Mouse (Mus musculus) lung, postnatal 4 days (tissue): Measurements from ENCODE around the gene Gm49325.

Experiments
- DNase-seq, 2 experiments: peaks; one replicate each; pipeline ENCODE4 v3.0.0; 2021

Gene Gm49325

GRCm38 (mm10) chr10:77605908-77606826 lies at the start of gene Gm49325, which contains the start of gene Sumo3:
Gene Gm49325 (plus strand): TSS chr10:77606197.
Gene Sumo3 (plus strand): TSS chr10:77606097.
- DNase-seq = peak; percentile 98 to 100

- DNase-seq = no peak
These were observed 49.4 kb upstream of the Gm49325 start for GRCm38 (mm10) chr10:77556631-77557030.

GRCm38 (mm10) chr10:77557641-77558040 lies 48.4 kb upstream of the Gm49325 start:
- DNase-seq = no peak

DNA sequence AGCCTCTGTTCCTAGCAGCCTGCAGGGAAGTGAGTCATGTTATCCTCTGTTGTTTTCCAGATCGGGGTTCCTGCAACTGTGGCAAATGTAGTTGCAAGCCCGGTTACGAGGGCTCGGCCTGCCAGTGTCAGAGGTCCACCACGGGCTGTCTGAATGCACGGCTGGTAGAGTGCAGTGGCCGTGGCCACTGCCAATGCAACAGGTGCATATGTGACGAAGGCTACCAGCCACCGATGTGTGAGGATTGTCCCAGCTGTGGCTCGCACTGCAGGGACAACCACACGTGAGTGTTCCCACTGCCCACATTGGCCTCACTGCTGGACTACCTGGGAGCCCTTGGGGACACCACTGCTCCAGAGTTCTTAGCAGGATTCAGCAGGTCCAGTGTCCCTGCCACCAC lies 45.9 kb upstream of the Gm49325 start:
- no peak for DNase-seq

DNA sequence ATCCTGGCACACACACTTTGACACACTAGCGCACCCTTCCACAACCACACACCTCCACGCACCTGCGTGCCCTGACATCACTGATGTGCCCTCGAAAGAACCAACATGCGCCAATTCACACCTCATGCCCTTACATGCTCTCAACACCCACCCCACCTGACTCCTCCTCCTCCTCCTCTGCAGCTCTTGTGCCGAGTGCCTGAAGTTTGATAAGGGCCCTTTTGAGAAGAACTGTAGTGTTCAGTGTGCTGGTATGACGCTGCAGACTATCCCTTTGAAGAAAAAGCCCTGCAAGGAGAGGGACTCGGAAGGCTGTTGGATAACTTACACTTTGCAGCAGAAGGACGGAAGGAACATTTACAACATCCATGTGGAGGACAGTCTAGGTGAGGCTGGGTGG lies 45.2 kb upstream of the Gm49325 start:
- no peak for DNase-seq

DNA sequence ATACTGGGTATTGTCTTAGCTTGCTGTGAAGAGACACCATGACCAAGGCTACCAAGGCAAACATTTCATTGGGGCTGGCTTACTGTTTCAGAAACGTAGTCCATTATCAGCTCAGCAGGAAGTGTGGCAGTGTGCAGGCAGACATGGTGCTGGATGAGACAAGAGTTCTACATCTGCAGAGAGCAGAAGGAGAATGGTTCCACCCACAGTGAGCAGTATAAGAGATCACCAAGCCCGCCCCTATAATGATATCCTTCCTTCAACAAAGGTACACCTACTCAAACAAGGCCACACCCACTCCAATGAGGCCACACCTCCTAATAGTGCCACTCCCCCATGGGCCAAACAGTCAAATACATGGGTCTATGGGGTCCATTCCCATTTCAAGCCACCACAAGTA lies 44.5 kb upstream of the Gm49325 start:
- no peak for DNase-seq

DNA sequence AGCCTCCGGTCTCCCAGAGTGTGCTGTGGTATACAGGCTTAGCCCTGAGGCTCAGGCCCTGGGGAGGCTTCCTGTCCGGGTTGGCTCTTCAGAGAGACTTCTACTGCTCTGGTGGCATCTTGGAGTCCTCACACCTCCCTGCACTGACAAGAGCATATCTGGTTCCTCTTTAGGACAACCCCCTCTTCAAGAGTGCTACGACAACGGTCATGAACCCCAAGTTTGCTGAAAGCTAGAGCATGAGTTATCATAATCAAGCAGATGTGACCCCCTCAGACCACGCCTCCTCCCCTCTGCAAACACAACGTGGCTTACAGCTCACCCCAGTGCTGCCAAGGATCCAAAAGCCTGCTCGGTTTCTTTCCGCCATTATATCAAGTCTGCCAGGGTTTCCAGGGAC lies 41.0 kb upstream of the Gm49325 start:
- DNase-seq = no peak

GRCm38 (mm10) chr10:77566651-77567050 lies 39.3 kb upstream of the Gm49325 start:
- DNase-seq = peak; percentile 81 to 90

DNA sequence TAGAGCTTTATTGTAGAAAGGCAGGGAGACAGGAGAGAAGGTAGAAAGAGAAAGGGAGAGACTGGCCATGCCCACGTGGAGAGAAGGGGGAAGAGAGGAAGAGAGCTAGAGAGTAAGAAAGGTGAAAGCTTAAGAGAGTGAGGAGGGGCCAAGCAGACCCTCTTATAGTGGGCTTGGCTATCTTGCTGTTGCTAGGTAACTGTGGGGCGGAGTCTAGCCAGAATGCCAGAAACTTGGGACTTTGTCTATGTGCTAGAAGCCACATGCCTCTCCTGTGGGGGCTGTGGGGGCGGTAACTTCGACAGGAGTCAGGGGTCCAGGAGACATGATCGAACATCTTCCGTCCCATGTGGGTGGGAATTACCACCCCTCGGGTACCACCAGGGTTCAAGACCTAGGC lies 36.5 kb upstream of the Gm49325 start:
- DNase-seq = no peak

GRCm38 (mm10) chr10:77569973-77570658 lies 35.9 kb upstream of the Gm49325 start:
- DNase-seq = no peak

- DNase-seq = no peak
These were observed 33.8 kb upstream of the Gm49325 start for GRCm38 (mm10) chr10:77572225-77572624.

- DNase-seq = no peak
These were observed 32.8 kb upstream of the Gm49325 start for GRCm38 (mm10) chr10:77573162-77573561.

DNA sequence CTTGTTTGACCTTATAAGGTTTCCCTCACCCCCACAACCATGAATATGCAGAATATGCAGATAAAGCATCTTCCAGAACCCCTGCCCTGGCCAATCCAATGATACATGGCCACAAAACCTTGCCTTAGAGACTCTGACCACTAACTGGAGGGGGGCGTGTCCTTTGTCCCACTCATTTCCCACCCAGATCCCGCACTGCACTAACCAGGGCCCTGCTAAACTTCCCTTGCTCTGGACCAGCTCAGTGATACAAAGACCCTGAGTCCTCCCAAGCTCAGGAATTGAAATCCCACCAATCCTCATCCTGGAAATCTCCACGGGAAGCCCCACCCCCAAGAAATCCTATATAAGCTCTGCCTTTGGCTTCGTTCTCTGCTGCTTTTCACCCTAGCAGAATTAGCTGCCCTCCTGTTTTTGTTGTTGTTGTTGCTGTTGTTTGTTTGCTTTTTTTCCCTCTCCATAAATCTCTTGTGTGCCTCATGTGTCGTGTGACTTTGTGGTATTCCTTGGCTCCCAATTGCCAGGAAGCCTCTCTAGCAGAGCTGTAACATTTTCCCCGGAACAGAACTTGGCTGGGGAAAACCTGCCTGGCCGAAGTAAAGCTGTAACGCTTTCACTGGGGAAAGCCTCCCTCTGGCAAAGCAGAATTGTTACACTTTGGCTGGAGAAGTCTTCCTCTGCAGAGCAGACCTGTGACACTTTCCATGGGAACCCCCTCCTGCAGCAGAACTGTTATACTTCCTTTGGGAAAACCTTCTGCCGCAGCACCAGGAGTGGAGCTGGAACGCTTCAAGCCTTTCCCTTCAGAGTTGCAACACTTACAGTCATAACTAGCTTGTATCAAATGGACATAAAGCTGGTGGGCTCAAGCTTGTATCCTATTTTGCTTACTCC lies 25.7 kb upstream of the Gm49325 start:
- DNase-seq = no peak

- DNase-seq = no peak
These were observed 25.0 kb upstream of the Gm49325 start for GRCm38 (mm10) chr10:77581023-77581407.

GRCm38 (mm10) chr10:77581408-77582284 lies 24.4 kb upstream of the Gm49325 start, which contains the start of gene Pttg1ip:
Gene Pttg1ip (plus strand): TSS chr10:77581720.
- peak; percentile 97 to 98 for DNase-seq

GRCm38 (mm10) chr10:77582285-77582618 lies 23.7 kb upstream of the Gm49325 start:
- DNase-seq = no peak

- DNase-seq = peak; percentile 37 to 62
These were observed 22.1 kb upstream of the Gm49325 start for GRCm38 (mm10) chr10:77583795-77584422.

DNA sequence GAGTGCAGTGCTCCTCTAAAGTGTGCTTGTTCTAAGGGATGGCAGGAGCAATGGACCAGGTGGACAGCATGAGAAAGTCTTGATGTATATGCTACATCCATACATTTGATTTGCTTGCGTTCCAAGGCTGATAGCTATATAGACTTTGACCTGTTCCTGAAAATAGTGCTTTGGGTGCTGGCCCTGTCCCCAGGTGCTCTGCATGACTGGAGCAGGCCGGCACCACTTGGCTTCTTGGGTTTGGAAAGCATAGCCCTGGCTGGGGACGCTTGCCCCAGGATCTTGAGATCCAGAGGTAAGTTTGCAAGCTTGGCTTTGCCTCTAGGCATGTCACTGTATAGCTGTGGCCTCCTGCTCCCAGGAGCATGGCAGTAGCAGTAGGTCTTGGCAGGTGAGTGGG lies 19.4 kb upstream of the Gm49325 start:
- DNase-seq = no peak

- no peak for DNase-seq
These were observed 18.8 kb upstream of the Gm49325 start for GRCm38 (mm10) chr10:77587091-77587775.

DNA sequence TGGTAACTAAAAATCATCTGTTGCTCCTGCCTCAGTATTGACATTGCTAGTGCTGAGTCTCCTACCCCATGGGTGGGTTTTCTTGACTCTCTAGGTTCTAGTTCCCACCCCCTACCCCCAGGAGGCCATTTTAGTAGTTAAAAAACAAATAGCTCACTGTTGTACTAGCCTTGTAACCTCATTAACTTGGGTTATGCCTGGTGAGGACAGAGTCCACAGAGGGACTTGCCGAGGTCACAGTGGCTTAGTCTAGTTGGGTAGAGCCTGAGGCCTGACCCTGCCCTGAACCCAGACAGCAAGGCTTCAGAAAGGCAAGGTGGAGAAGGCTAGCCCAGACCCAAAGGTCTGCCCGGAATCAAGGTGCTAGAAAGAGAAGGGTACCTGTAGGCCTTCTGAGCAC lies 18.0 kb upstream of the Gm49325 start:
- no peak for DNase-seq

GRCm38 (mm10) chr10:77589117-77589516 lies 16.9 kb upstream of the Gm49325 start:
- DNase-seq = no peak
